26 mouse cellular contexts compared by ENCODE assay signal in genomic region chr3:81742124-81742523, GRCm38 (mm10).
A peak's percentile ranks its signal among the peaks of the same experiment; 100 is the strongest.
DNase-seq lines count a peak whose midpoint lies in the region; ATAC-seq and TF ChIP-seq lines count a peak whose summit lies in the region.
"Had no signal": no experiment of that assay in that cellular context is flagged by ENCODE, and none has a peak within 500 bp of the region (broad histone marks: within the 10 kb centered on the region; RNA-seq: fewer than 3 reads in every experiment).

No protein-coding gene starts in this region.

- 30% methylated on average over 5 of the region's 5 CpGs for WGBS in embryonic facial prominence, embryonic 14.5 days
- WGBS in embryonic facial prominence, embryonic 10.5 days: 43% methylated on average over 5 of the region's 5 CpGs
- 24% methylated on average over 5 of the region's 5 CpGs for WGBS in stomach, embryonic 14.5 days
- 14% methylated on average over 5 of the region's 5 CpGs for WGBS in stomach, postnatal 0 days
- WGBS in stomach, embryonic 15.5 days: 21% methylated on average over 5 of the region's 5 CpGs
- WGBS in hindbrain, embryonic 16.5 days: 48% methylated on average over 5 of the region's 5 CpGs

- H3K4me3 ChIP-seq in embryonic facial prominence, embryonic 14.5 days (ENCODE audit: low read depth, low read length): no peak overlapping the region
- H3K4me3 ChIP-seq in embryonic facial prominence, embryonic 10.5 days: no peak overlapping the region
- H3K4me3 ChIP-seq in stomach, embryonic 14.5 days (ENCODE audit: low read depth, low read length): no peak overlapping the region
- no peak overlapping the region for H3K4me3 ChIP-seq in stomach, postnatal 0 days (ENCODE audit: low read depth, low read length)
- no peak overlapping the region for H3K4me3 ChIP-seq in stomach, embryonic 15.5 days (replicated peaks)
- no peak overlapping the region for H3K4me3 ChIP-seq in hindbrain, embryonic 16.5 days (ENCODE audit: low read length)
- H3K4me3 ChIP-seq: embryonic facial prominence, embryonic 13.5 days; forebrain, embryonic 10.5 days; forebrain, embryonic 13.5 days; heart, adult 2 months; heart, embryonic 10.5 days; heart, embryonic 13.5 days had no signal

- H3K27ac ChIP-seq in embryonic facial prominence, embryonic 14.5 days (replicated peaks; ENCODE audit: low read depth, low read length): no peak overlapping the region
- no peak overlapping the region for H3K27ac ChIP-seq in embryonic facial prominence, embryonic 10.5 days (replicated peaks)
- H3K27ac ChIP-seq in stomach, embryonic 14.5 days (ENCODE audit: low read length): no peak overlapping the region
- H3K27ac ChIP-seq in stomach, postnatal 0 days (replicated peaks): no peak overlapping the region
- H3K27ac ChIP-seq in stomach, embryonic 15.5 days: no peak overlapping the region
- no peak overlapping the region for H3K27ac ChIP-seq in hindbrain, embryonic 16.5 days (ENCODE audit: low read depth, low read length)
- H3K27ac ChIP-seq: embryonic facial prominence, embryonic 13.5 days; forebrain, embryonic 10.5 days; forebrain, embryonic 13.5 days; heart, adult 2 months; heart, embryonic 10.5 days; heart, embryonic 13.5 days; hindbrain, embryonic 14.5 days had no signal

- no peaks in the 10 kb centered on the region for H3K4me1 ChIP-seq in embryonic facial prominence, embryonic 14.5 days (ENCODE audit: control insufficient read depth, insufficient read depth, low read length)
- no peaks in the 10 kb centered on the region for H3K4me1 ChIP-seq in embryonic facial prominence, embryonic 10.5 days
- no peaks in the 10 kb centered on the region for H3K4me1 ChIP-seq in stomach, embryonic 14.5 days (ENCODE audit: control insufficient read depth, insufficient read depth, low read length)
- H3K4me1 ChIP-seq in stomach, postnatal 0 days (replicated peaks; ENCODE audit: control insufficient read depth, insufficient read depth): no peaks in the 10 kb centered on the region
- no peaks in the 10 kb centered on the region for H3K4me1 ChIP-seq in stomach, embryonic 15.5 days
- no peaks in the 10 kb centered on the region for H3K4me1 ChIP-seq in hindbrain, embryonic 16.5 days (ENCODE audit: control insufficient read depth, insufficient read depth, low read depth, low read length)
- H3K4me1 ChIP-seq: embryonic facial prominence, embryonic 13.5 days; forebrain, embryonic 10.5 days; forebrain, embryonic 13.5 days; heart, embryonic 10.5 days; heart, embryonic 13.5 days had no signal

- peak; percentile 41; the same call in 1 of the 2 replicates for ATAC-seq in embryonic facial prominence, embryonic 14.5 days (ENCODE audit: low read depth)
- peak; percentile 61; the same call in 1 of the 2 replicates for ATAC-seq in stomach, embryonic 14.5 days (ENCODE audit: insufficient number of reproducible peaks, insufficient read depth, low FRiP score, low read depth)
- ATAC-seq in stomach, postnatal 0 days (ENCODE audit: low FRiP score, low TSS enrichment): no peak
- peak; percentile 65; the same call in 1 of the 2 replicates for ATAC-seq in stomach, embryonic 15.5 days (ENCODE audit: insufficient read depth, low FRiP score, low read depth)
- ATAC-seq in hindbrain, embryonic 16.5 days: no peak
- ATAC-seq: forebrain, embryonic 13.5 days; forebrain, embryonic 16.5 days; Patski had no signal

- DNase-seq in embryonic facial prominence, embryonic 14.5 days (ENCODE audit: low spot score): peak; percentile 35
- no peak for DNase-seq in embryonic facial prominence, embryonic 10.5 days (ENCODE audit: low spot score)
- no peak for DNase-seq in stomach, postnatal 0 days (ENCODE audit: low spot score)
- DNase-seq in yolk sac, embryonic 10.5 days (ENCODE audit: low spot score): no peak
- DNase-seq: adrenal gland, postnatal 10 days; adrenal gland, postnatal 36 days; cerebellum, adult 11 months; cerebellum, adult 2 months; cerebellum, adult 9-11 months; cerebellum, postnatal 25 days; gastrocnemius, postnatal 10 days; gastrocnemius, postnatal 36 days; heart, adult 2 months; heart, postnatal 14 days; heart, postnatal 4 days had no signal

- H3K4me2 ChIP-seq in embryonic facial prominence, embryonic 14.5 days (ENCODE audit: low read depth, low read length): no peak overlapping the region
- no peak overlapping the region for H3K4me2 ChIP-seq in stomach, embryonic 14.5 days (replicated peaks; ENCODE audit: low read depth, low read length)
- no peak overlapping the region for H3K4me2 ChIP-seq in stomach, postnatal 0 days (replicated peaks; ENCODE audit: low read depth)
- no peak overlapping the region for H3K4me2 ChIP-seq in stomach, embryonic 15.5 days
- no peak overlapping the region for H3K4me2 ChIP-seq in hindbrain, embryonic 16.5 days (ENCODE audit: low read length)
- H3K4me2 ChIP-seq: embryonic facial prominence, embryonic 13.5 days; forebrain, embryonic 13.5 days; heart, embryonic 13.5 days; hindbrain, embryonic 14.5 days had no signal

- H3K9me3 ChIP-seq in embryonic facial prominence, embryonic 14.5 days (ENCODE audit: control insufficient read depth, low read length): no peaks in the 10 kb centered on the region
- H3K9me3 ChIP-seq in embryonic facial prominence, embryonic 10.5 days: no peaks in the 10 kb centered on the region
- no peaks in the 10 kb centered on the region for H3K9me3 ChIP-seq in stomach, embryonic 14.5 days (ENCODE audit: control insufficient read depth, low read depth, low read length)
- no peaks in the 10 kb centered on the region for H3K9me3 ChIP-seq in stomach, postnatal 0 days (ENCODE audit: control insufficient read depth, low read length)
- H3K9me3 ChIP-seq in stomach, embryonic 15.5 days: no peaks in the 10 kb centered on the region
- H3K9me3 ChIP-seq in hindbrain, embryonic 16.5 days (ENCODE audit: control insufficient read depth, low read length): no peaks in the 10 kb centered on the region
- H3K9me3 ChIP-seq: embryonic facial prominence, embryonic 13.5 days; forebrain, embryonic 10.5 days; forebrain, embryonic 13.5 days; heart, embryonic 10.5 days; heart, embryonic 13.5 days had no signal

- no peaks in the 10 kb centered on the region for H3K36me3 ChIP-seq in embryonic facial prominence, embryonic 14.5 days (ENCODE audit: control insufficient read depth, insufficient read depth, low read length)
- no peaks in the 10 kb centered on the region for H3K36me3 ChIP-seq in embryonic facial prominence, embryonic 10.5 days (replicated peaks)
- H3K36me3 ChIP-seq in stomach, embryonic 14.5 days (ENCODE audit: control insufficient read depth, insufficient read depth, low read length): no peaks in the 10 kb centered on the region
- H3K36me3 ChIP-seq in stomach, postnatal 0 days (ENCODE audit: control insufficient read depth, insufficient read depth, low read length): no peaks in the 10 kb centered on the region
- no peaks in the 10 kb centered on the region for H3K36me3 ChIP-seq in stomach, embryonic 15.5 days
- H3K36me3 ChIP-seq in hindbrain, embryonic 16.5 days (ENCODE audit: control insufficient read depth, insufficient read depth, low read length): no peaks in the 10 kb centered on the region
- H3K36me3 ChIP-seq: embryonic facial prominence, embryonic 13.5 days; forebrain, embryonic 10.5 days; heart, embryonic 10.5 days; heart, embryonic 13.5 days had no signal

- TF ChIP-seq CTCF in stomach, postnatal 0 days (IDR thresholded peaks at IDR 0.05; ENCODE audit: low read depth): no peak

- no peaks in the 10 kb centered on the region for H3K27me3 ChIP-seq in embryonic facial prominence, embryonic 14.5 days (replicated peaks; ENCODE audit: control insufficient read depth, insufficient read depth, low read length)
- H3K27me3 ChIP-seq in embryonic facial prominence, embryonic 10.5 days (replicated peaks; ENCODE audit: low read depth, poor library complexity, severe bottlenecking): no peaks in the 10 kb centered on the region
- H3K27me3 ChIP-seq in stomach, embryonic 14.5 days (ENCODE audit: control insufficient read depth, insufficient read depth, low read length): no peaks in the 10 kb centered on the region
- no peaks in the 10 kb centered on the region for H3K27me3 ChIP-seq in stomach, postnatal 0 days (ENCODE audit: control insufficient read depth, insufficient read depth, low read length)
- no peaks in the 10 kb centered on the region for H3K27me3 ChIP-seq in stomach, embryonic 15.5 days (replicated peaks)
- no peaks in the 10 kb centered on the region for H3K27me3 ChIP-seq in hindbrain, embryonic 16.5 days (replicated peaks; ENCODE audit: control insufficient read depth, insufficient read depth, low read length)
- H3K27me3 ChIP-seq: embryonic facial prominence, embryonic 13.5 days; forebrain, embryonic 13.5 days; heart, embryonic 13.5 days; Patski had no signal

- no peak for TF ChIP-seq EP300 in stomach, postnatal 0 days (optimal IDR thresholded peaks at IDR 0.05)

- no peak overlapping the region for H3K9ac ChIP-seq in embryonic facial prominence, embryonic 14.5 days (ENCODE audit: low read depth, low read length)
- H3K9ac ChIP-seq in stomach, embryonic 14.5 days (replicated peaks; ENCODE audit: low read depth, low read length): no peak overlapping the region
- H3K9ac ChIP-seq in stomach, postnatal 0 days (ENCODE audit: low read length): no peak overlapping the region
- no peak overlapping the region for H3K9ac ChIP-seq in stomach, embryonic 15.5 days
- no peak overlapping the region for H3K9ac ChIP-seq in hindbrain, embryonic 16.5 days (ENCODE audit: low read depth, low read length)
- H3K9ac ChIP-seq: embryonic facial prominence, embryonic 13.5 days; forebrain, embryonic 13.5 days; heart, embryonic 13.5 days; hindbrain, embryonic 14.5 days had no signal

Comparison
In these comparisons a context has a peak if more than half of its experiments do, and no peak if none do; other contexts are left out.
1. ATAC-seq: peak in embryonic facial prominence, embryonic 14.5 days (single experiment), stomach, embryonic 14.5 days (single experiment) and stomach, embryonic 15.5 days (single experiment); none in stomach, postnatal 0 days (single experiment) and hindbrain, embryonic 16.5 days (single experiment).